Mouse (Mus musculus): ENCODE measurements at regions not wholly inside any gene's neighbourhood (a gene's known extent, or its start where the extent isn't known, plus 50 kb on each side); places are given as distances from the start of the nearest gene placed in this dataset.

GRCm38 (mm10) chr13:31184845-31185834 lies 211.1 kb downstream of the Gm5447 start:
- Histone ChIP-seq H3K4me3 (ENCODE audit: insufficient read depth in 1 of 2, low read depth in 2 of 2, low read length in 2 of 2) (no peak overlapping the region), H3K4me2 (ENCODE audit: low read depth) (no peak overlapping the region), H3K9ac (replicated peaks) (no peak overlapping the region), H3K36me3 (replicated peaks; ENCODE audit: control insufficient read depth, insufficient read depth, low read depth) (no peaks in the 10 kb centered on the region), H3K9me3 (ENCODE audit: control insufficient read depth, low read length) (no peaks in the 10 kb centered on the region), H3K27me3 (ENCODE audit: control insufficient read depth, insufficient read depth, low read length) (no peaks in the 10 kb centered on the region), H3K4me1 (replicated peaks; ENCODE audit: control insufficient read depth in 2 of 2, insufficient read depth in 2 of 2, low read length in 1 of 2) (no peaks in the 10 kb centered on the region), H3K27ac (no peak overlapping the region)
- WGBS (ENCODE audit: insufficient replicate concordance), result 60% methylated on average over 14 of the region's 14 CpGs
- ATAC-seq (ENCODE audit: insufficient read depth) (no peak), DNase-seq (ENCODE audit: low read depth in 3 of 3, low spot score in 3 of 3) (no peak)
- TF ChIP-seq CTCF (IDR thresholded peaks at IDR 0.05; ENCODE audit: low read depth), result no peak
- TF ChIP-seq EP300 (IDR thresholded peaks at IDR 0.05; ENCODE audit: low read depth), result no peak

GRCm38 (mm10) chr13:31186805-31187589 lies 213.0 kb downstream of the Gm5447 start:
- Histone ChIP-seq H3K27me3 (ENCODE audit: control insufficient read depth, insufficient read depth, low read length) (no peaks in the 10 kb centered on the region), H3K36me3 (replicated peaks; ENCODE audit: control insufficient read depth, insufficient read depth, low read depth) (no peaks in the 10 kb centered on the region), H3K9ac (replicated peaks) (no peak overlapping the region), H3K4me1 (replicated peaks; ENCODE audit: control insufficient read depth in 2 of 2, insufficient read depth in 2 of 2, low read length in 1 of 2) (no peaks in the 10 kb centered on the region), H3K4me3 (ENCODE audit: insufficient read depth in 1 of 2, low read depth in 2 of 2, low read length in 2 of 2) (no peak overlapping the region), H3K9me3 (ENCODE audit: control insufficient read depth, low read length) (no peaks in the 10 kb centered on the region), H3K27ac (no peak overlapping the region), H3K4me2 (ENCODE audit: low read depth) (no peak overlapping the region)
- no peak for DNase-seq (ENCODE audit: low read depth in 3 of 3, low spot score in 3 of 3)
- TF ChIP-seq EP300 (IDR thresholded peaks at IDR 0.05; ENCODE audit: low read depth) (no peak), CTCF (IDR thresholded peaks at IDR 0.05; ENCODE audit: low read depth) (no peak)
- WGBS (ENCODE audit: insufficient replicate concordance), result 43% methylated on average over 5 of the region's 5 CpGs
- ATAC-seq (ENCODE audit: insufficient read depth), result no peak

GRCm38 (mm10) chr13:31189116-31189515 lies 215.1 kb downstream of the Gm5447 start:
- no peak for TF ChIP-seq CTCF (IDR thresholded peaks at IDR 0.05; ENCODE audit: low read depth)
- no peak for TF ChIP-seq EP300 (IDR thresholded peaks at IDR 0.05; ENCODE audit: low read depth)
- no peaks in the 10 kb centered on the region for H3K9me3 ChIP-seq (ENCODE audit: control insufficient read depth, low read length)
- DNase-seq (ENCODE audit: low read depth in 3 of 3, low spot score in 3 of 3) (no peak), ATAC-seq (ENCODE audit: insufficient read depth) (no peak)
- no peak overlapping the region for H3K4me3 ChIP-seq (ENCODE audit: insufficient read depth in 1 of 2, low read depth in 2 of 2, low read length in 2 of 2)
- WGBS (ENCODE audit: insufficient replicate concordance), result 48% methylated on average over 1 of the region's 1 CpGs
- no peaks in the 10 kb centered on the region for H3K27me3 ChIP-seq (ENCODE audit: control insufficient read depth, insufficient read depth, low read length)
- no peak overlapping the region for H3K27ac ChIP-seq
- H3K4me2 ChIP-seq (ENCODE audit: low read depth), result no peak overlapping the region
- H3K36me3 ChIP-seq (replicated peaks; ENCODE audit: control insufficient read depth, insufficient read depth, low read depth), result no peaks in the 10 kb centered on the region
- H3K4me1 ChIP-seq (replicated peaks; ENCODE audit: control insufficient read depth in 2 of 2, insufficient read depth in 2 of 2, low read length in 1 of 2), result no peaks in the 10 kb centered on the region
- no peak overlapping the region for H3K9ac ChIP-seq (replicated peaks)

- DNase-seq (ENCODE audit: low read depth in 3 of 3, low spot score in 3 of 3), result no peak
- no peak overlapping the region for H3K27ac ChIP-seq
- WGBS (ENCODE audit: insufficient replicate concordance), result 42% methylated on average over 4 of the region's 4 CpGs
- no peak overlapping the region for H3K4me2 ChIP-seq (ENCODE audit: low read depth)
- no peak for ATAC-seq (ENCODE audit: insufficient read depth)
- no peaks in the 10 kb centered on the region for H3K36me3 ChIP-seq (replicated peaks; ENCODE audit: control insufficient read depth, insufficient read depth, low read depth)
- no peaks in the 10 kb centered on the region for H3K4me1 ChIP-seq (replicated peaks; ENCODE audit: control insufficient read depth in 2 of 2, insufficient read depth in 2 of 2, low read length in 1 of 2)
- H3K9me3 ChIP-seq (ENCODE audit: control insufficient read depth, low read length), result no peaks in the 10 kb centered on the region
- H3K27me3 ChIP-seq (ENCODE audit: control insufficient read depth, insufficient read depth, low read length), result no peaks in the 10 kb centered on the region
- H3K9ac ChIP-seq (replicated peaks), result no peak overlapping the region
- no peak overlapping the region for H3K4me3 ChIP-seq (ENCODE audit: insufficient read depth in 1 of 2, low read depth in 2 of 2, low read length in 2 of 2)
- TF ChIP-seq EP300 (IDR thresholded peaks at IDR 0.05; ENCODE audit: low read depth) (no peak), CTCF (IDR thresholded peaks at IDR 0.05; ENCODE audit: low read depth) (no peak)
Observed at GRCm38 (mm10) chr13:31190036-31190435, 216.0 kb downstream of the Gm5447 start.
